Mouse (Mus musculus): ENCODE measurements around the gene Fxn. TPM values are rescaled to one million over a fixed set of nuclear protein-coding genes. Genes with fewer than 3 reads are reported as not detected.
A peak's percentile ranks its signal among the peaks of the same experiment; 100 is the strongest.

Fxn gene
- polyA plus RNA-seq, 1 experiment from 2014 or later: 44.6 TPM

DNA sequence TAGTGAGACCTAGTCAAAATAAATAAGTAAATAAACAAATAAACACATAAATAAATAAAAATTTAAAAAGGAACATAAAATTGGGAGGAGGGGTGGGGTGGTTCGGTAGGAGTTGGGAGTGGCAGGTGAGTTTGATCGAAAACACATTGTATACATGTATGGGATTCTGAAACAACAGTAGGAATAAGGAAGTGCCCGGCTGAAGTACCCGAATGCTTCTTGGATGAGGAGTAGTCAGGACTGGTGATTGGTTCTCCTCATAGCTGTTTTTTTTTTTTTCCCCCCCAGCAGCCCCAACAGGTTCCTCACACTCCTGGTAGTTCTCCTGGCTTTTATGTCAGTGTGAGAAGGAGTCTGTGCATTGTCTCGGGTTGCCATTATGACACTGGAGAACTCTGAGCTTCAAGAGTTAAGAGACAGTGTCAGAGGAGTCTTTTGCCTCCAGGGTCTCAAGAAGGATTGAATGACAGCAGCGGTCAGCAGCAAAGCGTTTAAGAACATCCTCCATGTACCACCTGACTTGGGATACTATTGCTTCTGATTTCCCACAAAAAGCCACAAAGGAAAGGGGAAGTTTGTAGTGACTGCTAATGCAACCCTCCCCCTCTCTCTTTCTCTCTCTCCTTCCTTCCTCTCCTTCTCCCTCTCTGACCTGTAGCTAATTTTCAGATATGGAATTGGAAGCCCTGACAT, 1.0 kb upstream of the Fxn start:
- Histone ChIP-seq H3K4me3 (no peak overlapping the region), H3K9me3 (replicated peaks) (no peaks in the 10 kb centered on the region), H3K27ac (no peak overlapping the region), H3K4me2 (replicated peaks) (peak overlapping the region; percentile 67), H3K9ac (no peak overlapping the region), H3K4me1 (peaks cover 7% of the 10 kb centered on the region; the same call in 1 of the 2 replicates), H3K27me3 (no peaks in the 10 kb centered on the region), H3K36me3 (no peaks in the 10 kb centered on the region; the same call in 1 of the 2 replicates)
- ATAC-seq (ENCODE audit: low FRiP score): no peak
- 67% methylated on average over 7 of the region's 7 CpGs for WGBS

DNA sequence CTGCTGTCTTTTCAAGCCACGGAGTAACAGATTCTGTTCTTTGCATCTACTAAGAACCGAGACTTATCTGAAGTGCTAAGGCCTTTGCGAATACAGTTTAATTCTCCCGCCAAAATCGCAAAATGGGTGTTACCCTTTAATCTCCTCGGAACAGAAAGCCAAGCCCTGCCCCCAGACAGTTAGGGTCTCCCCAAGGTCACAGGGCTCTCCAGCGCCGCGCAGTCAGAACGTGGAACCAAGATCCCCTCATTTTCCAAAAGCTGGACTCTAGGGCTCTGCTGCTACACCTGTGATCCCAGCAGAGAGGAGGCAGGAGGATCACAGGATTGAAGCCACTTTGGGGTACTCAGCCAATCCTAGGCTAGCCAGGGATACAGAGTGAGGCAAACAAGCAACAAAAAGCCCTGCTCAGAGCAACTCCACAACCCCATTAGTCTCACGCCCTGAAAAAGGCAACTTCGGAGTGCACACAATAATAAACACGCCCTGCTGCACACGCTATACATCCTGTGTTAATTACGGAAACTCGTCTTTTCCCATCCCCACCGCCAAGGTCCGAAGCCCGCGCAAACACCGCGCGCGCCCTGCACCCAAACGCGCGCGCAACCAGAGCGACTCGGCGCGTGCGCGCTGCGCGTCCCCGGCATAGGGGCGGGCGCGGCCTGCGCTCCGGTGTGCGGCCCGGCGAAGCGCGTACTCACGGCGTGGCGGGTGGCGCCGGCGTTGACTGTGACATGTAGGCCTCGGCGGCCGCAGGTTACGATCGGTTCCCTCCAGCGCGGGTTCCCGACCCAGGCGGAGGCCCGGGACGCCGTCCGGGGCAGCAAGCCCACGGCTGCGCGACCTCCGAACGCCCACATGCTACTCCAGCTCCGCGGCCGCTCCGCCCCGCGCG, 452 bp downstream of the Fxn start:
- Histone ChIP-seq H3K27ac (peak overlapping the region; percentile 85), H3K36me3 (peaks cover 3% of the 10 kb centered on the region; the same call in 1 of the 2 replicates), H3K27me3 (no peaks in the 10 kb centered on the region), H3K4me1 (peaks cover 7% of the 10 kb centered on the region; the same call in 1 of the 2 replicates), H3K9ac (peak overlapping the region; percentile 73), H3K9me3 (replicated peaks) (no peaks in the 10 kb centered on the region), H3K4me2 (replicated peaks) (peak overlapping the region; percentile 67), H3K4me3 (peak overlapping the region; percentile 59)
- ATAC-seq (ENCODE audit: low FRiP score): peak; percentile 76
- WGBS: under 1% methylated on average over 69 of the region's 78 CpGs

DNA sequence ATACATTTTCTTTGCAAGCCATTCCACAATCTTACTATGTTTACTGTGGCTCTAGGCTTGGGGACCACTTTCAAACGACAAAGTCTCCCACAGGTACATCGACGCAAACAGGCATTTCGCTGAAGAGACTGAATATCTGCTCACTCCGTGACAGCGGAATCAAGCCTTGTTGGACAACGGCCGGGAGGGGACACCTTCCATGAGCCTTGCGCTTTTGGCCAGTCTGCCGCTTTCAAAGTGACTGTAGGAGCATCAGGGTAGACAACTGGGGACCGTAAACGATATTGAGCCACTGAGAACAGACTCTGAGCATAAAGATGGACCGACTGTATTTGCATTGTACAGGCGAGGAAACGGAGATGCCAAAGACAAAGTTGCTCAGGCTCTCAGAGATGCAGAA, 1.5 kb downstream of the Fxn start:
- no peaks in the 10 kb centered on the region for H3K27me3 ChIP-seq
- ATAC-seq (ENCODE audit: low FRiP score): no peak
- no peak overlapping the region for H3K9ac ChIP-seq
- WGBS: 93% methylated on average over 15 of the region's 15 CpGs
- no peaks in the 10 kb centered on the region for H3K9me3 ChIP-seq (replicated peaks)
- peaks cover 3% of the 10 kb centered on the region; the same call in 1 of the 2 replicates for H3K36me3 ChIP-seq
- no peak overlapping the region for H3K4me3 ChIP-seq
- peaks cover 7% of the 10 kb centered on the region; the same call in 1 of the 2 replicates for H3K4me1 ChIP-seq
- no peak overlapping the region for H3K27ac ChIP-seq
- H3K4me2 ChIP-seq (replicated peaks): peak overlapping the region; percentile 67

DNA sequence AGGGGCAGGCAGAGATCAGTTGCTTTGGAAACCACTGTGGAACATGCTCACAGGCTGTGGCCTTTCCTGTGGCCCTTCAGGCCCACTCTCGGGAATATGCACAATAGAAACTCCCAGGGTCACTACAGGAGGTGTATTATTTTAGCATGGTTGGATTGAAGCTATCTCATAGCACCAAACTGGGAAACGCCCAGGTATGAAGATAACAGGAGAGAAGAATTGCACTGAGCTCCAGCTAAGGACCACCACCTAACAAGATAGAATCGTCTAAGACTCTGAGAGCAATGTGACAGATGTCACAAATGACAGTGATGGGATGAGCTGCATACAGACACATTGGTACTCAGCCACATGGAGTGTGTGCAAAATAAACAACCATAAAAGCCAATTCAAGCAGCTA, 6.1 kb downstream of the Fxn start:
- H3K9ac ChIP-seq: no peak overlapping the region
- ATAC-seq (ENCODE audit: low FRiP score): no peak
- WGBS: 67% methylated on average over 3 of the region's 3 CpGs

DNA sequence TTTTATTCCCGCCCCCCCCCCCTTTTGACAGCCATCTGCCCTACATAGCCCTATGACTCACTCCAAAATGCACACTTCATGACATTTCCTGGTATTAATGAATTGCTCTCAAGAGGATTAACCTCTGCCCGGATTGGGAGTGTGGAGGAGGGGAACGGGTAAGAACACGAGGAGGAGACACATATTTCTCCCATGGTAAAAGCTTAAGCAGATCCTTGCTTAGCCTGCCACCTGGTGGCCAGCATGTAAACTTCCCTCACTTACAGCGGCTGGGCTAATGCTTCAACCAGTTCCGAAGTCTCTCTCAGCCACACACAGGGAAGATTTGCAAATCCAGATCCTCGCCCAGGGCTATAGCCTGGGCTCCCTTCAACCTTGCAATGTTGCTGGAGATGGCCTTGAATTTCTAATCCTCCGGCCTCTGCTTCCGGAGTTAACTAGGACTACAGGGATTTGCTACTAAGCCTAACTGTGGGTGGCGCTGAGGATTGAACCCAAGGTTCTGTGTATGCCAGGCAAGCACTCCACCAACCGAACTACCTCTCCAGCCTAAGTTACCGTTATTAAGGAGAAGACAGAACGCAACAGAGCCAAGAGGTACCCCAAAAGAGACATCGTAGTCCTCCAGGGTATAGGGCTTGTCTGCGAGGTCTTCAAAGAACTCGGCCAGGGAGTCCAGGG, 8.5 kb downstream of the Fxn start:
- H3K4me2 ChIP-seq (replicated peaks): peak overlapping the region; percentile 38

More for the DNA sequence above, 6.1 kb downstream of the Fxn start:
- H3K4me3 ChIP-seq: no peak overlapping the region
- no peaks in the 10 kb centered on the region for H3K27me3 ChIP-seq
- no peaks in the 10 kb centered on the region for H3K9me3 ChIP-seq (replicated peaks)
- H3K36me3 ChIP-seq: peaks cover 3% of the 10 kb centered on the region; the same call in 1 of the 2 replicates
- H3K27ac ChIP-seq: no peak overlapping the region
- H3K4me2 ChIP-seq (replicated peaks): no peak overlapping the region
- peaks cover 11% of the 10 kb centered on the region; the same call in 1 of the 2 replicates for H3K4me1 ChIP-seq

DNA sequence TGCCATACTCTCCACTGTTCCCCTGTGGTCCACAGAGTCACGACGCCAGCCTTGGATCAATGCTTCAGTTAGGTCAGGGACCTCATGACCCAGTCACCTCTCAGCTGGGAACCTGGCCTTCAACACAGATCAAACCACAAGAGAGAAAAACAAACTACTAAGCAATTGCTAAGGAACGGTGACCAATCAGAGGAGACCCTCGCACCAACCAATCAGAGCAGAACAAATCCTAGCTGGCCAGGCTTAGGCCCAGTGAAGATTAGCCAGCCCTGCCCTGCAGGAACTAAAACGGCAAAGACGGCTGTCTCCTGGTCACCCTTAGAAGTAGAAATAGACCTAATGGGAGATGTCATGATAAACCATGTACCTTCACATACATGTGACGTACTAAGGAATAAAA, 9.1 kb downstream of the Fxn start:
- H3K4me2 ChIP-seq (replicated peaks): peak overlapping the region; percentile 38

More for the DNA sequence above, 8.5 kb downstream of the Fxn start:
- 48% methylated on average over 16 of the region's 16 CpGs for WGBS
- H3K9me3 ChIP-seq (replicated peaks): no peaks in the 10 kb centered on the region
- H3K4me3 ChIP-seq: no peak overlapping the region
- no peak overlapping the region for H3K9ac ChIP-seq
- peak; percentile 79 for ATAC-seq (ENCODE audit: low FRiP score)
- H3K36me3 ChIP-seq: peaks cover 3% of the 10 kb centered on the region; the same call in 1 of the 2 replicates
- H3K4me1 ChIP-seq: peaks cover 16% of the 10 kb centered on the region
- H3K27ac ChIP-seq: no peak overlapping the region
- H3K27me3 ChIP-seq: no peaks in the 10 kb centered on the region

DNA sequence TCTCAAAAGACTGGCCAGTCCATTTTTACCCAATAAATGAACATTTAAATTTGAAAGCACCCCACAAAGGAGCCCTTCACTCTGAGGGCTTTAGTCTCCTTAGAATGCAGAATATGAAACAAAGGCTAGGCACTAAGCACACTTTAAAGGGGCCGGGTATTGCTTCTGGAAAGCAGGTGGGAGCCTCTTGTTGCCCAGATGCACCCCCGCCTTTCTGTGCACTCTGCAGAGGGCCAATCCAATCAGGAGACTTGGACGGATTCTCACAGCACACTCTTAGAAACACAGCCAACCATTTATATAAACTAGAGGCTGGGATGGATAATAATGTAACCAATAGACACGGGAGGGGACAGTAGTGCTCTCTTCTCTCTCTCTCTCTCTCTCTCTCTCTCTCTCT, 11.9 kb downstream of the Fxn start:
- peaks cover 12% of the 10 kb centered on the region; the same call in 1 of the 2 replicates for H3K36me3 ChIP-seq
- no peak overlapping the region for H3K4me3 ChIP-seq
- WGBS: 37% methylated on average over 4 of the region's 4 CpGs
- no peaks in the 10 kb centered on the region for H3K9me3 ChIP-seq (replicated peaks)
- H3K4me2 ChIP-seq (replicated peaks): no peak overlapping the region
- H3K27ac ChIP-seq: no peak overlapping the region; the same call in 1 of the 2 replicates
- no peak overlapping the region for H3K9ac ChIP-seq
- no peaks in the 10 kb centered on the region for H3K27me3 ChIP-seq
- ATAC-seq (ENCODE audit: low FRiP score): peak; percentile 32; the same call in 1 of the 2 replicates
- H3K4me1 ChIP-seq: peaks cover 16% of the 10 kb centered on the region

More for the DNA sequence above, 9.1 kb downstream of the Fxn start:
- Histone ChIP-seq H3K36me3 (0 out of 2 replicates have a peak, but pooled peaks cover 3% of the 10 kb centered on the region), H3K27me3 (no peaks in the 10 kb centered on the region), H3K9me3 (replicated peaks) (no peaks in the 10 kb centered on the region), H3K4me1 (peaks cover 16% of the 10 kb centered on the region), H3K4me3 (no peak overlapping the region), H3K9ac (no peak overlapping the region), H3K27ac (no peak overlapping the region)
- peak; percentile 58 for ATAC-seq (ENCODE audit: low FRiP score)
- WGBS: 37% methylated on average over 7 of the region's 7 CpGs

DNA sequence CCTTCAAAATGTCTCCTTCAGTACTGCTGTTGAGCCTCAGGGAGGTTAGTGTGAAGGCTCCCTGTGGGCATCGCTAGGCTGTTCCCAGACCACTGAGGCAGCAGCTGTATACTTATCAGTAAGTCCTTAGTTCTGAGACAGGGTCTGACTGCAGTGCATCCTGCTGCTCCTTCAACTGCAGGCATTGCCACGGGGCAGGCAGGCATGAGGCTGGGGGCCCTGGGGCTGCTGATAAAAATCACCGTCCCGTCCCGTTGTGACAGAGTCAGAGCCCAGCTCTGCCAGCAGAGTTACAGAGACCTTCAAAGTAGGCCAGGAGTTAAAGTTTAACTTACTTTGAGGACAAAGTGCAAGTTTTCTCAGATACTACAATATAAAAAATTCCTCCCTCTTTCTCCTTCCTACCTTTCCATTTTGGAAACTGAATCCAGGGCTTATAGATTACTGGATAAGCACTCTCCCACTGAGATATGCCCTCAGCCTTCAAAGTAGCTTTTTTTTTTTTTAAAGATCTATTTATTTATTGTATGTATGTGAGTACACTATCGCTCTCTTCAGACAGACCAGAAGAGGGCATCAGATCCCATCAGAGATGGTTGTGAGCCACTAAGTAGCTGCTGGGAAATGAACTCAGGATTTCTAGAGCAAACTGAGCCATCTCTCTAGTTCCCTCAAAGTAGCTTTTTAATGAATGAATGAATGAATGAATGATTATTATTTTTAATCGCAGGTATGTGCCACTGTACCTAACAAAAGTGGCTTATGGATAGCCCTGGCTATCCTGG, 14.2 kb downstream of the Fxn start:
- no peak overlapping the region for H3K27ac ChIP-seq
- no peak for ATAC-seq (ENCODE audit: low FRiP score)
- peaks cover 12% of the 10 kb centered on the region for H3K4me1 ChIP-seq
- H3K4me3 ChIP-seq: no peak overlapping the region
- no peak overlapping the region for H3K9ac ChIP-seq
- 83% methylated on average over 7 of the region's 7 CpGs for WGBS
- H3K9me3 ChIP-seq (replicated peaks): no peaks in the 10 kb centered on the region
- H3K36me3 ChIP-seq: peaks cover 12% of the 10 kb centered on the region; the same call in 1 of the 2 replicates
- no peaks in the 10 kb centered on the region for H3K27me3 ChIP-seq
- H3K4me2 ChIP-seq (replicated peaks): no peak overlapping the region

DNA sequence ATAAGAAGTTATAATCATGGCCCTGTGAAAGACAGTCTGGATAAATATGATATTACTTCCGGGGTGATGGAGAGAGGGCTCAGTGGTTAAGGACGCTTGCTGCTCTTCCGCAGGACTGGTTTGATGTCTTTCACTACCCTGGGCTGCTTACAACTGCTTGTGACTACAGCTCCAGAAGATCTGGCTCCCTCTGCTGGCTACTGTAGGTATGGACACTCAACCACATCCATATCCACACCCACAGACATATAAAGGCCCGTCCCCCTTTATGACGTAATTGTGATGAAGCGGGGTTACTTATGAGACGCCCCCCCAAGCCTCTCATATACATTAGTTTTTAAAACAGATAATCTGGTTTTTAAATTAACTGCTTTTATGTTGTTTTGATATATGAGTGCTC, 15.4 kb downstream of the Fxn start:
- Histone ChIP-seq H3K4me3 (no peak overlapping the region), H3K9ac (no peak overlapping the region), H3K36me3 (peaks cover 12% of the 10 kb centered on the region; the same call in 1 of the 2 replicates), H3K27ac (no peak overlapping the region), H3K4me1 (peaks cover 13% of the 10 kb centered on the region; the same call in 1 of the 2 replicates), H3K9me3 (replicated peaks) (no peaks in the 10 kb centered on the region), H3K27me3 (no peaks in the 10 kb centered on the region), H3K4me2 (replicated peaks) (no peak overlapping the region)
- ATAC-seq (ENCODE audit: low FRiP score): 0 out of 2 replicates have a peak, but pooled peaks have one; percentile 37
- 50% methylated on average over 7 of the region's 7 CpGs for WGBS

DNA sequence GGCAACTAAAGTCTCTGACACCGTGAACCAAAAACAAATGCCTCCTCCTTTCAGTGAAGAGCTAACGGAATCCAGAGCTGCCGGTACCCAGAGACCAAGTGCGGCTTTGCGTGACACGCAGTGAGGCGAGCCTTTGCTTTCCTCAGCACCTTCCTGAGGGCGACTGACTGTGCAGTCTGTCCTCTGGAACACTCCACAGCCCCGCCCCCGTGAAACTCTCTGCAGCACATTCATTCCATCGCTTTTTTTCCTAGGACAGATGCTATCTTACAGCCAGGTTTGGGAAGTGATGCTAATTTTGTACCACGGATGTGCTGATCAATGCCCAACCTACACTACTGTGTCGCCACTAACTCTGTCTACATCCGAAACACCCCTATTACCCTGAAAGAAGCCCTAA, 17.7 kb downstream of the Fxn start:
- no peak overlapping the region for H3K27ac ChIP-seq
- H3K9me3 ChIP-seq (replicated peaks): no peaks in the 10 kb centered on the region
- H3K36me3 ChIP-seq: peaks cover 12% of the 10 kb centered on the region; the same call in 1 of the 2 replicates
- 91% methylated on average over 14 of the region's 14 CpGs for WGBS
- H3K4me2 ChIP-seq (replicated peaks): no peak overlapping the region
- H3K4me1 ChIP-seq: peaks cover 5% of the 10 kb centered on the region; the same call in 1 of the 2 replicates
- no peak overlapping the region for H3K9ac ChIP-seq
- no peaks in the 10 kb centered on the region for H3K27me3 ChIP-seq
- no peak for ATAC-seq (ENCODE audit: low FRiP score)
- no peak overlapping the region for H3K4me3 ChIP-seq
